Mouse (Mus musculus) central nervous system, embryonic 11.5 days (tissue): ENCODE data around the gene Cst11. TPM values are rescaled to one million over a fixed set of nuclear protein-coding genes. Genes with fewer than 3 reads are reported as not detected.

Source experiments
- polyA plus RNA-seq: library from polyadenylated mRNA; depleted of rRNA; stranded (reverse); fragments of >200 nt; gene quantifications from 2 replicates; pipeline ENCODE4 v1.2.3, GENCODE M21; 2012; rRNA removed

Gene Cst11
- polyA plus RNA-seq: not detected in 2 replicates

GRCm38 (mm10) chr2:148771397-148771796 lies at the start of gene Cst11:
Gene Cst11, minus strand, starts transcription at chr2:148771497.

GRCm38 (mm10) chr2:148819909-148820308 lies 48.6 kb upstream of the Cst11 start, which contains the start of gene Cst13:
Gene Cst13, plus strand, starts transcription at chr2:148820081.

GRCm38 (mm10) chr2:148798485-148798884 lies 27.2 kb upstream of the Cst11 start, which contains the start of gene Cst8:
Gene Cst8, plus strand, starts transcription at chr2:148798785.

GRCm38 (mm10) chr2:148789142-148789541 lies 17.8 kb upstream of the Cst11 start, which contains the start of gene Cst12:
Gene Cst12, plus strand, starts transcription at chr2:148789361.

GRCm38 (mm10) chr2:148781709-148782108 lies 10.4 kb upstream of the Cst11 start, which contains the start of gene 8030411F24Rik:
Gene 8030411F24Rik, plus strand, starts transcription at chr2:148782009.

GRCm38 (mm10) chr2:148750058-148750457 lies 21.2 kb downstream of the Cst11 start, which contains the start of gene Cstl1:
Gene Cstl1, plus strand, starts transcription at chr2:148750358.

GRCm38 (mm10) chr2:148732327-148733000 lies 38.8 kb downstream of the Cst11 start, which contains the start of gene Napb:
Gene Napb, minus strand, starts transcription at chr2:148732467.

Other genes starting within 250 kb of the Cst11 start
- gene Nxt1, start 98.9 kb downstream of the Cst11 start, polyA plus RNA-seq: 87.5 and 93.2 TPM in 2 replicates
- 22.0 and 24.8 TPM in 2 replicates for gene Gzf1, start 90.5 kb downstream of the Cst11 start, polyA plus RNA-seq
- 8.4 and 12.1 TPM in 2 replicates for gene Napb, start 39.0 kb downstream of the Cst11 start, polyA plus RNA-seq
- gene Cstl1, start 21.1 kb downstream of the Cst11 start, polyA plus RNA-seq: not detected in 2 replicates
- not detected in 2 replicates for gene 8030411F24Rik, start 10.5 kb upstream of the Cst11 start, polyA plus RNA-seq
- gene Cst12, start 17.9 kb upstream of the Cst11 start, polyA plus RNA-seq: not detected in 2 replicates
- not detected in 2 replicates for gene Cst8, start 27.3 kb upstream of the Cst11 start, polyA plus RNA-seq
- not detected in 2 replicates for gene Cst13, start 48.6 kb upstream of the Cst11 start, polyA plus RNA-seq
- gene Cst9, start 63.6 kb upstream of the Cst11 start, polyA plus RNA-seq: not detected in 2 replicates
- not detected in 2 replicates for gene 9230104L09Rik, start 93.5 kb upstream of the Cst11 start, polyA plus RNA-seq
- gene Cst3, start 104.2 kb upstream of the Cst11 start, polyA plus RNA-seq: 335 and 376 TPM in 2 replicates
- gene Gm1330, start 231.8 kb upstream of the Cst11 start, polyA plus RNA-seq: not detected in 2 replicates
- gene Gm10750, start 245.7 kb upstream of the Cst11 start, polyA plus RNA-seq: not detected in 2 replicates